11 mouse cellular contexts compared by ENCODE assay signal in the genomic region with DNA sequence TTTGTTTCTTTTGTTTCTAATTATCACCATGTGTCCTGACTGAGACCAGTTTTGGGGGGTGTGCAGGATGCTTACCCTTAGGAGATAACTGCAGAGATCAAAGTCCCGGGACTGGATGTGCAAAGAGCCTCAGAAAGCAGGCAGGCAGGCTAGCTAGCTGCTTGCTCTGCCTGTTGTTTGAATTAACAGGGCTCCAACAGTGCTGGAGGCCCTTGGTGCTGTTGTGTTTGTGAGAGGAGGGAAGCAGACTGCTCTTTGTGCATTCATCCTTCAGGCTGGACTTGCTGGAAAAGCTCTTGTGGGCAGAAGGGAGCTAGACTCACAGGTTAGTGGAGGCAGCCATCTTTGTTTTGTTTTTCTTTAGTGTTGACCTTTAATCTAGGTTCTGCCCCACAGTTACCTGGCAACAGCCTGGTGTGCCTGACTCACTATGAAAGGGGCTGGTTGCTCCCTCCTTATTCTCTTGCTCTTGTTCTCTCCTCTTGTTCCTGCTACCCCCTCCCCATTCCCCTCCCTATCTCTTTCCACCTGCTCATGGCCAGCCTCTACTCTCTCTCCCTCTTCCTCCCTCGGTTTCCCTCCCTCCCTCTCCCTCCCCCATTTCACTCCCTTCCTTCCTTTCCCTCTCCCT.
DNase-seq lines count a peak whose midpoint lies in the region; ATAC-seq lines count a peak whose summit lies in the region.
"Had no signal": no experiment of that assay in that cellular context is flagged by ENCODE, and none has a peak within 500 bp of the region (broad histone marks: within the 10 kb centered on the region; RNA-seq: fewer than 3 reads in every experiment).

No protein-coding gene starts in this region.

- H3K4me1 ChIP-seq in hindbrain, embryonic 14.5 days (replicated peaks; ENCODE audit: control insufficient read depth, insufficient read depth, low read length), result peaks cover 22% of the 10 kb centered on the region
- peaks cover 28% of the 10 kb centered on the region for H3K4me1 ChIP-seq in midbrain, embryonic 14.5 days (ENCODE audit: control insufficient read depth, insufficient read depth, low read length)

- peak; percentile 5 for DNase-seq in ES-CJ7 (ENCODE audit: low read depth, low spot score)
- peak; percentile 40 for DNase-seq in embryo, embryonic 10.5 days (ENCODE audit: low spot score)
- no peak for DNase-seq in hindbrain, embryonic 14.5 days (ENCODE audit: low spot score)
- DNase-seq in midbrain, embryonic 14.5 days, result peak; percentile 63
- DNase-seq in gastrocnemius, postnatal 10 days, result no peak
- DNase-seq in kidney, postnatal 36 days, result no peak
- no peak for DNase-seq in spleen, adult 18-20 months
- DNase-seq: adrenal gland, adult 2 months; cerebellum, postnatal 25 days; heart, postnatal 14 days; right cerebral cortex, adult 18-20 months had no signal

- no peak overlapping the region for H3K4me2 ChIP-seq in hindbrain, embryonic 14.5 days (replicated peaks)
- H3K4me2 ChIP-seq in midbrain, embryonic 14.5 days (ENCODE audit: low read length), result peak overlapping the region; percentile 15; the same call in 1 of the 2 replicates

- 0 out of 2 replicates have a peak, but pooled peaks have one; percentile 12 for ATAC-seq in hindbrain, embryonic 14.5 days (ENCODE audit: low FRiP score)
- ATAC-seq in midbrain, embryonic 14.5 days (ENCODE audit: low FRiP score, low TSS enrichment), result peak; percentile 49

- no peak overlapping the region for H3K4me3 ChIP-seq in hindbrain, embryonic 14.5 days (replicated peaks; ENCODE audit: low read length)
- no peak overlapping the region for H3K4me3 ChIP-seq in midbrain, embryonic 14.5 days (replicated peaks; ENCODE audit: low read depth, low read length)

- peak overlapping the region; percentile 71 for H3K27ac ChIP-seq in hindbrain, embryonic 14.5 days
- peak overlapping the region; percentile 79 for H3K27ac ChIP-seq in midbrain, embryonic 14.5 days (replicated peaks; ENCODE audit: low read depth, low read length)

- no peak overlapping the region for H3K9ac ChIP-seq in hindbrain, embryonic 14.5 days
- no peak overlapping the region for H3K9ac ChIP-seq in midbrain, embryonic 14.5 days (replicated peaks; ENCODE audit: low read length)

- no peaks in the 10 kb centered on the region for H3K9me3 ChIP-seq in hindbrain, embryonic 14.5 days (ENCODE audit: control insufficient read depth, low read length)
- no peaks in the 10 kb centered on the region for H3K9me3 ChIP-seq in midbrain, embryonic 14.5 days (ENCODE audit: control insufficient read depth, low read length)

- H3K27me3 ChIP-seq in hindbrain, embryonic 14.5 days (ENCODE audit: control insufficient read depth, insufficient read depth, low read length), result no peaks in the 10 kb centered on the region
- no peaks in the 10 kb centered on the region for H3K27me3 ChIP-seq in midbrain, embryonic 14.5 days (ENCODE audit: control insufficient read depth, insufficient read depth, low read length)

- WGBS in hindbrain, embryonic 14.5 days, result 5% methylated on average over 2 of the region's 2 CpGs
- 12% methylated on average over 2 of the region's 2 CpGs for WGBS in midbrain, embryonic 14.5 days

- H3K36me3 ChIP-seq in hindbrain, embryonic 14.5 days (replicated peaks; ENCODE audit: control insufficient read depth, insufficient read depth), result no peaks in the 10 kb centered on the region
- H3K36me3 ChIP-seq in midbrain, embryonic 14.5 days (ENCODE audit: control insufficient read depth, insufficient read depth, low read length), result no peaks in the 10 kb centered on the region

Comparison
In these comparisons a context has a peak if more than half of its experiments do, and no peak if none do; other contexts are left out.
1. DNase-seq: peak in ES-CJ7 (single experiment), embryo, embryonic 10.5 days (single experiment) and midbrain, embryonic 14.5 days (single experiment); none in hindbrain, embryonic 14.5 days (single experiment), gastrocnemius, postnatal 10 days (single experiment), kidney, postnatal 36 days (0 of 2) and spleen, adult 18-20 months (0 of 2).